Mouse (Mus musculus): ENCODE measurements around the gene Plscr2.

Plscr2 gene

DNA sequence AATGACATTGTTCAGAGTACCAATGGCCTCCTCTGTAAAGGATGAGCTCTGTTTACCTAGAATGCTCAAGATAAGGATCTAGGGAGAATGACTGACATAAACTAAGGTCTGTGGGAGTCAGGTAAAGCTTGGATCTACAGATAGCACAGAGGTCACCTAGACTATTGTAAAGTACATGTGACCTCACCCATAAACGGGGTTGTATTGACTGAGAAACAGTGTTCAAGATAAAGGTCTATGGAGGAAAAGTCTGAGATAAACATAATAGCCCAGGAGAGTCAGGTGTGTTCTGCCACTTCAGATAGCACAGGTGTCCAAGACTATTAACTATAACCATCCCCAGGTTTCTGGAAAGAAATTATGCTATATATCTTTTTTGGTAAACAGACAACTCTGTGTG lies 63.6 kb downstream of the Plscr2 start:
- 72% methylated on average over 1 of the region's 1 CpGs for WGBS
